Mouse (Mus musculus) heart, adult 2 months (tissue): ENCODE results near the gene Olfr649. TPM values are rescaled to one million over a fixed set of nuclear protein-coding genes. Genes with fewer than 3 reads are reported as not detected.

Experiments
- DNase-seq, 2 experiments: peaks; one replicate each; pipeline ENCODE4 v3.0.0; 2021
- H3K27ac ChIP-seq: fragments of 200-600 bp; 2 replicates; pipeline ENCODE4 v1.8.1; 2022
- H3K27me3 ChIP-seq: fragments of 200-500 bp; 2 replicates; pipeline ENCODE4 v1.6.1; 2012; ENCODE audit warnings: mild to moderate bottlenecking, low read length, inconsistent platforms, mixed read lengths; ENCODE audit not compliant: control insufficient read depth, insufficient read depth
- H3K36me3 ChIP-seq: fragments of 200-500 bp; 2 replicates; pipeline ENCODE4 v1.6.1; 2012; ENCODE audit warnings: low read length, inconsistent platforms; ENCODE audit not compliant: control insufficient read depth, insufficient read depth
- H3K4me1 ChIP-seq: fragments of 200-500 bp; 2 replicates; pipeline ENCODE4 v1.6.1; 2011; ENCODE audit warnings: low read length; ENCODE audit not compliant: control insufficient read depth, insufficient read depth
- H3K4me3 ChIP-seq: fragments of 200-600 bp; 2 replicates; pipeline ENCODE4 v1.8.1; 2022
- H3K79me2 ChIP-seq: fragments of 200-500 bp; replicated peaks from 2 replicates; pipeline ENCODE4 v1.6.1; 2012; ENCODE audit warnings: mild to moderate bottlenecking, inconsistent platforms, low read length, moderate library complexity, mixed read lengths; ENCODE audit not compliant: control insufficient read depth, insufficient read depth
- H3K9ac ChIP-seq: fragments of 200-500 bp; 2 replicates; pipeline ENCODE4 v1.6.1; 2012; ENCODE audit warnings: low read depth, mild to moderate bottlenecking, control low read depth, inconsistent platforms, low read length, mixed read lengths
- CTCF ChIP-seq: fragments of 200-600 bp; IDR thresholded peaks from 2 replicates; pipeline ENCODE4 v1.8.1; 2022; ENCODE audit warnings: antibody characterized with exemption, mild to moderate bottlenecking, moderate library complexity
- EP300 ChIP-seq: fragments of 200-500 bp; IDR thresholded peaks from 2 replicates; pipeline ENCODE4 v1.6.1; 2011; ENCODE audit warnings: low read depth, low read length, control low read depth; ENCODE audit not compliant: insufficient read depth
- POLR2A ChIP-seq: fragments of 200-500 bp; IDR thresholded peaks from 2 replicates; pipeline ENCODE4 v1.6.1; 2011; ENCODE audit warnings: mild to moderate bottlenecking, low read depth, low read length, control low read depth; ENCODE audit not compliant: insufficient read depth
- WGBS: fragments of 180-500 bp; shearing (Covaris S2); methylation state at CpG from one replicate; pipeline ENCODE4 v1.1.7; 2018; 5-methylcytosine and 5-hydroxymethylcytosine counted together
- intact Hi-C: fragments of 180-260 bp; cut with DNase I; formaldehyde crosslinking; loops from one replicate; pipeline ENCODE4 v1.15.1; 2025
- long read RNA-seq: library from polyadenylated mRNA; stranded (forward); transcript quantifications from one replicate; pipeline ENCODE4 v2.0.0, GENCODE M21; 2021
- polyA plus RNA-seq: library from polyadenylated mRNA; depleted of rRNA; stranded (reverse); fragments of >200 nt; gene quantifications from 2 replicates; pipeline ENCODE4 v1.2.3, GENCODE M21; 2012; rRNA removed
- total RNA-seq, 2 experiments: library from RNA; stranded (reverse); gene quantifications; 2 replicates each; pipeline ENCODE4 v1.2.3; 2021

Gene Olfr649
- total RNA-seq (not detected), polyA plus RNA-seq (not detected in 2 replicates)
- long read RNA-seq = 0 reads

DNA sequence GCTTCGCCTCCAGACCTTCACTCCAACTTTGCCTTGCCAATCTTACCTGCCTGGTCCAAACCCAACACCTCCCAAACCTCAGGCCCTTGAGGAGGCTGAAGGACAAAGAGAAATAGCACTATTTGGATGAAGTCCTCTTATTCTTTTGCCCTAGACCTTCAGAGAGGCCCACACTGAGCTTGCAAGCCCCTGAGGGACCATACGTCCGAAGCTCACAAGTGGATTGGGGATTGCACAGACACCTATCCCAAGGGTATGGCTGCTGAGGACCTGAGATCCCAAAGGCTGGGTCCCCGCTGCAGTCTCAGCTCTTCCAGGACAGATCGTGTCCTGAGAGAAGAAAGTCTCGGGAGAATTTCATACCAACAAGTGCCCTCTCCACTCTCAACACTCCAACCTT is at the start of gene Olfr649:
Olfr649 (minus strand) TSS at position 101 of the 400 bp plus-strand sequence.
- Histone ChIP-seq H3K79me2 (no peaks in the 10 kb centered on the region), H3K36me3 (no peaks in the 10 kb centered on the region), H3K4me1 (no peaks in the 10 kb centered on the region), H3K9ac (no peak within 1 kb of the TSS), H3K4me3 (no peak within 1 kb of the TSS), H3K27ac (no peak within 1 kb of the TSS), H3K27me3 (no peaks in the 10 kb centered on the region)
- intact Hi-C loops = no loop called here
- TF ChIP-seq CTCF (no peak), EP300 (no peak), POLR2A (no peak)
- DNase-seq = no peak
- WGBS = 74% methylated on average over 6 of the region's 6 CpGs

DNA sequence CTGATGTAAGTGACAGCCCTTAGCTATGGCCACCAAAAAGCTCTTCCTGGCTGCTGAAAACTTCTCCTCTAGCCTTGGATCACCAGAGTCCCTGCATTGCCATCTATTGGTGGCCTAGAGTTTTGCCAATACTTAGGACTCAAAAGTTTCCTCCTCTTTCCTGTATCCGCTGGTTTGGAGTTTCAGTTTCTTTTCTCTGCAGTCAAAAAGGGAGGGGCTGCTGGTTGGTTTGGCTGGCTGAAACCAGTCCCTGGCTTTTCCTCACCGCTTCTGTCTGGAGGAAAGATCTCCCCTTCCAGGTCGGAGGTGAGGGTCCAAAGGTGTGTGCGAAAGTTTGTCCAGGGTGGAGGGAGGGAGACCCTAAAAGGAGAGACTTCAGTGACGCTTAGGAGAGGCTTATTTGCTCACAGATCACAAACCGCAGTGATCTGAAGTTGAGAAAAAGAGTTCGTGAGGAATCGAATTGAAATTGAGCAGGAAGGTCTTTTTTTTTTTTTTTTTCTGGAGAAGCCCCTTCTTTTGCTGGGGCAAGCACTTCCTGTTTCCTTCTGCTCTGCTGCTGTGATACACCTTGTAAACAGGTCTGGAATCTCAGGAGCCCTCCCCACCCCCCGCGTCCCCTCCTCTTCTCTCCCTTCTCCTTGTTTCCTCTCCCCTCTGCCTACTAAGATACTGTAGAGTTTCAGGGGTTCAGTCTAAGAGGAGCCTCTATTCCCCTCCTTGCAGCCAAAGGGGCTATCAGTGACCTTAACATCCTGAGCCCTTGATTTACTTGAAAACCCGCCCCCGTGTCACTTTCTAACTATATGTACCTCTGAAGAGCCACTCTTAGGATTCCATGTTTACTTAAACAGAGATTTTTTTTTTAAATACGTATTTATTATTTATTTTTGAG is 48.7 kb upstream of the Olfr649 start, which contains the start of gene Trim34a:
Trim34a (plus strand) TSS at position 171 of the 895 bp plus-strand sequence.
- H3K4me1 ChIP-seq = no peaks in the 10 kb centered on the region; the same call in 1 of the 2 replicates
- H3K36me3 ChIP-seq = no peaks in the 10 kb centered on the region
- intact Hi-C loops = loop anchor here (5.0 kb wide), 1 partner anchor 108 kb away; the partner anchor contains the start of gene Trim12c
- H3K79me2 ChIP-seq = no peaks in the 10 kb centered on the region
- peak; percentile 70 to 73 for DNase-seq
- TF ChIP-seq CTCF (peak; percentile 81), EP300 (0 out of 2 replicates have a peak, but pooled peaks have one; percentile 39), POLR2A (peak; percentile 78)
- peak within 1 kb of the TSS; percentile 86 for H3K27ac ChIP-seq
- H3K9ac ChIP-seq = peak within 1 kb of the TSS; percentile 99
- 4% methylated on average over 13 of the region's 13 CpGs for WGBS
- H3K27me3 ChIP-seq = no peaks in the 10 kb centered on the region
- peak within 1 kb of the TSS; percentile 61 for H3K4me3 ChIP-seq

DNA sequence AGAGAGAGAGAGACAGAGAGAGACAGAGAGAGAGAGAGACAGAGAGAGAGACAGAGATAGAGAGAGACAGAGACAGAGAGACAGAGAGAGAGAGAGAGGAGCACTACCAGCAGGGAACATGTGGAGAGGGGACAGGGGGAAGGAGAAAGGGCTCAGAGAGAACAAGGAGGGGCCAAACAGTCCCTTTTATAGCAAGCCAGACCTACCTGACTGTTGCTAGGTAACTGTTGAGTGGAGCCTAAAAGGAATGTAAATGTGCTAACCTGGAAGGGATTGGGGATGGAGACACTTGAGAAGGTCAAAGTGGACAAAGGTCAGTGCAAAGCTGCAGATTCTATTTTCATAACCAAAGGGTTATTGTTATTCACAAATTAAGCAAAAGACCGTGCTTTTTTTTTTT is 47.8 kb upstream of the Olfr649 start:
- Histone ChIP-seq H3K79me2 (no peaks in the 10 kb centered on the region), H3K27ac (no peak overlapping the region; the same call in 1 of the 2 replicates), H3K27me3 (no peaks in the 10 kb centered on the region), H3K9ac (no peak overlapping the region), H3K4me1 (no peaks in the 10 kb centered on the region; the same call in 1 of the 2 replicates), H3K4me3 (no peak overlapping the region), H3K36me3 (no peaks in the 10 kb centered on the region)
- no peak for DNase-seq
- TF ChIP-seq EP300 (no peak), CTCF (no peak), POLR2A (no peak)
- 56% methylated on average over 1 of the region's 1 CpGs for WGBS
- intact Hi-C loops = loop anchor here (1.0 to 5.0 kb wide), 3 partner anchors 24 to 109 kb away; partner anchors contain the start of gene Trim12c

DNA sequence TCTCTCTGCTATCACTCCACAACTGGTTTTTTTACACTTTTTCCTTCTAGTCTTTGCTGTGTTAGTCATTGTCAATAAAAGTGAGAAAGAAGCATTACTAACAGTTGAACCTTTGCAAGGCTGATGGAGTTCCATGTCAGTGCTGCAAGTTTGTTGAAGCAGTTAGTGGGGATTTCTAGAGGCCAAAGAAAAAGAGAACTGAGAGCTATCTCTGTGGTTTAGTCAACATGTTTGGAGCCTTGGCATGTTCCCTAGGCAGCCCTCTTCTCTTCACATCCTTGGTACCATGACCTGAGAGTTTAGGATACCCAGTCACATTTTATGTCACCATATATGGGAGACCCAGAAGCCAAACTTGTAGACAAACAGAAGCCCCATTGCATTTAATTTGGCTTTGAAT is 45.1 kb upstream of the Olfr649 start:
- intact Hi-C loops = loop anchor here (5.0 kb wide), 1 partner anchor 111 kb away; the partner anchor contains the start of gene Trim12c
- no peak for TF ChIP-seq CTCF
- TF ChIP-seq POLR2A = no peak
- no peak for TF ChIP-seq EP300
- Histone ChIP-seq H3K27ac (no peak overlapping the region), H3K4me1 (no peaks in the 10 kb centered on the region; the same call in 1 of the 2 replicates), H3K36me3 (no peaks in the 10 kb centered on the region), H3K79me2 (no peaks in the 10 kb centered on the region), H3K4me3 (no peak overlapping the region), H3K27me3 (no peaks in the 10 kb centered on the region), H3K9ac (no peak overlapping the region)
- DNase-seq = no peak

DNA sequence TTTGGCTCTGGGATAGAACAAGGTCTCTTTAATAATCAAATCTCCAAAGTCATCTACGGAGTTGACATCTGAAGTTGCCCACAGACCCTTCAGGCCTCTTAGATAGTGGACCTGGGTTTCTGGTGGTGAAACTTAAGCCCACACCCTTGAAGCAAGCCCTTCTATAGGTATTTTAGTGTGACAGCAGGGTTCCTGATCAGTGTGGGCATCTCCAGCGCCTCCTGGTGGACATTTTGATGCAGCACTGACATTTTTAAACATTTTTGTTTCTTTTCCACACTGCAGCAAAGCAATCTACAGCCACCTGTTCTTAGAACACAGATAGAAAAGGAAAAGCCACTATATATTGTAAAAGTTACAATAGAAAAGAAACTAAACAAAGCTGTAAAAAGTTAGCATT is 35.4 kb upstream of the Olfr649 start:
- H3K27ac ChIP-seq = no peak overlapping the region
- no peaks in the 10 kb centered on the region for H3K4me1 ChIP-seq
- TF ChIP-seq EP300 (no peak), CTCF (peak; percentile 86)
- H3K79me2 ChIP-seq = no peaks in the 10 kb centered on the region
- 20% methylated on average over 2 of the region's 2 CpGs for WGBS
- H3K27me3 ChIP-seq = no peaks in the 10 kb centered on the region
- peak in 1 of 2 experiments; percentile 33 for DNase-seq
- H3K36me3 ChIP-seq = no peaks in the 10 kb centered on the region
- H3K9ac ChIP-seq = no peak overlapping the region
- intact Hi-C loops = loop anchor here (1.0 kb wide), 1 partner anchor 32 kb away; no protein-coding TSS in a partner anchor
- H3K4me3 ChIP-seq = no peak overlapping the region
